ENCODE assay signal across 8 mouse cellular contexts in genomic region chr2:65979338-65980053, GRCm38 (mm10).
DNase-seq lines count a peak whose midpoint lies in the region; ATAC-seq lines count a peak whose summit lies in the region.

No protein-coding gene starts in this region.

- ATAC-seq in embryonic facial prominence, embryonic 11.5 days (replicated peaks; ENCODE audit: insufficient number of reproducible peaks, low FRiP score, low TSS enrichment, low read depth): peak; percentile 70
- ATAC-seq in hindbrain, embryonic 14.5 days (ENCODE audit: low FRiP score): peak; percentile 90
- ATAC-seq in midbrain, embryonic 16.5 days: peak; percentile 82
- ATAC-seq in erythroblast, adult 5-6 weeks (replicated peaks; ENCODE audit: low FRiP score, poor library complexity, severe bottlenecking): no peak

- H3K9ac ChIP-seq in embryonic facial prominence, embryonic 11.5 days (replicated peaks; ENCODE audit: low read length): no peak overlapping the region
- no peak overlapping the region for H3K9ac ChIP-seq in hindbrain, embryonic 14.5 days
- H3K9ac ChIP-seq in midbrain, embryonic 16.5 days (ENCODE audit: low read depth, low read length): peak overlapping the region; percentile 18; the same call in 1 of the 2 replicates

- no peaks in the 10 kb centered on the region for H3K4me1 ChIP-seq in embryonic facial prominence, embryonic 11.5 days (ENCODE audit: control insufficient read depth, insufficient read depth, low read length)
- H3K4me1 ChIP-seq in embryonic facial prominence, embryonic 10.5 days: peaks cover 13% of the 10 kb centered on the region
- peaks cover 21% of the 10 kb centered on the region for H3K4me1 ChIP-seq in hindbrain, embryonic 14.5 days (replicated peaks; ENCODE audit: control insufficient read depth, insufficient read depth, low read length)
- H3K4me1 ChIP-seq in midbrain, embryonic 16.5 days (ENCODE audit: control insufficient read depth, insufficient read depth, low read length): peaks cover 23% of the 10 kb centered on the region

- H3K27ac ChIP-seq in embryonic facial prominence, embryonic 11.5 days (replicated peaks; ENCODE audit: low read depth, low read length): no peak overlapping the region
- H3K27ac ChIP-seq in embryonic facial prominence, embryonic 10.5 days (replicated peaks): no peak overlapping the region
- H3K27ac ChIP-seq in hindbrain, embryonic 14.5 days: peak overlapping the region; percentile 76
- H3K27ac ChIP-seq in midbrain, embryonic 16.5 days (ENCODE audit: low read length): peak overlapping the region; percentile 73

- no peaks in the 10 kb centered on the region for H3K27me3 ChIP-seq in embryonic facial prominence, embryonic 11.5 days (ENCODE audit: control insufficient read depth, insufficient read depth, low read length)
- H3K27me3 ChIP-seq in embryonic facial prominence, embryonic 10.5 days (replicated peaks; ENCODE audit: low read depth, poor library complexity, severe bottlenecking): no peaks in the 10 kb centered on the region
- H3K27me3 ChIP-seq in hindbrain, embryonic 14.5 days (ENCODE audit: control insufficient read depth, insufficient read depth, low read length): no peaks in the 10 kb centered on the region
- H3K27me3 ChIP-seq in midbrain, embryonic 16.5 days (ENCODE audit: control insufficient read depth, insufficient read depth, low read depth, low read length): no peaks in the 10 kb centered on the region

- no peak for DNase-seq in embryonic facial prominence, embryonic 11.5 days (ENCODE audit: low spot score)
- DNase-seq in embryonic facial prominence, embryonic 10.5 days (ENCODE audit: low spot score): no peak
- peak; percentile 61 to 73 for DNase-seq in right cerebral cortex, postnatal 10 days (ENCODE audit: low spot score in 2 of 2)
- DNase-seq in right cerebral cortex, adult 18-20 months: no peak
- DNase-seq in hindbrain, embryonic 14.5 days (ENCODE audit: low spot score): peak; percentile 76
- no peak for DNase-seq in spleen, postnatal 4 days (ENCODE audit: low spot score in 2 of 2)

- H3K36me3 ChIP-seq in embryonic facial prominence, embryonic 11.5 days (replicated peaks; ENCODE audit: control insufficient read depth, insufficient read depth, low read depth, low read length): no peaks in the 10 kb centered on the region
- no peaks in the 10 kb centered on the region for H3K36me3 ChIP-seq in embryonic facial prominence, embryonic 10.5 days (replicated peaks)
- no peaks in the 10 kb centered on the region for H3K36me3 ChIP-seq in hindbrain, embryonic 14.5 days (replicated peaks; ENCODE audit: control insufficient read depth, insufficient read depth)
- no peaks in the 10 kb centered on the region for H3K36me3 ChIP-seq in midbrain, embryonic 16.5 days (ENCODE audit: control insufficient read depth, insufficient read depth, low read length)

- 66% methylated on average over 17 of the region's 17 CpGs for WGBS in embryonic facial prominence, embryonic 11.5 days
- 77% methylated on average over 17 of the region's 17 CpGs for WGBS in embryonic facial prominence, embryonic 10.5 days
- WGBS in hindbrain, embryonic 14.5 days: 20% methylated on average over 17 of the region's 17 CpGs
- 31% methylated on average over 17 of the region's 17 CpGs for WGBS in midbrain, embryonic 16.5 days

- H3K9me3 ChIP-seq in embryonic facial prominence, embryonic 11.5 days (replicated peaks; ENCODE audit: control insufficient read depth, low read length): no peaks in the 10 kb centered on the region
- no peaks in the 10 kb centered on the region for H3K9me3 ChIP-seq in embryonic facial prominence, embryonic 10.5 days
- H3K9me3 ChIP-seq in hindbrain, embryonic 14.5 days (ENCODE audit: control insufficient read depth, low read length): no peaks in the 10 kb centered on the region
- H3K9me3 ChIP-seq in midbrain, embryonic 16.5 days (replicated peaks; ENCODE audit: control insufficient read depth, low read length, poor library complexity, severe bottlenecking): no peaks in the 10 kb centered on the region

- H3K4me3 ChIP-seq in embryonic facial prominence, embryonic 11.5 days (ENCODE audit: low read depth, low read length): no peak overlapping the region
- no peak overlapping the region for H3K4me3 ChIP-seq in embryonic facial prominence, embryonic 10.5 days
- H3K4me3 ChIP-seq in hindbrain, embryonic 14.5 days (replicated peaks; ENCODE audit: low read length): no peak overlapping the region
- H3K4me3 ChIP-seq in midbrain, embryonic 16.5 days (ENCODE audit: low read depth, low read length): no peak overlapping the region

- H3K4me2 ChIP-seq in embryonic facial prominence, embryonic 11.5 days (ENCODE audit: low read depth, low read length): no peak overlapping the region
- peak overlapping the region; percentile 22 for H3K4me2 ChIP-seq in hindbrain, embryonic 14.5 days (replicated peaks)
- H3K4me2 ChIP-seq in midbrain, embryonic 16.5 days (ENCODE audit: low read length): peak overlapping the region; percentile 29; the same call in 1 of the 2 replicates

Comparison
In these comparisons a context has a peak if more than half of its experiments do, and no peak if none do; other contexts are left out.
1. DNase-seq: peak in right cerebral cortex, postnatal 10 days (2 of 2) and hindbrain, embryonic 14.5 days (single experiment); none in embryonic facial prominence, embryonic 11.5 days (single experiment), embryonic facial prominence, embryonic 10.5 days (single experiment), right cerebral cortex, adult 18-20 months (single experiment) and spleen, postnatal 4 days (0 of 2).
2. H3K27ac ChIP-seq: peak in hindbrain, embryonic 14.5 days (single experiment) and midbrain, embryonic 16.5 days (single experiment); none in embryonic facial prominence, embryonic 11.5 days (single experiment) and embryonic facial prominence, embryonic 10.5 days (single experiment).